Mouse (Mus musculus) c-Kit-positive CD71-positive TER-119-negative erythroid progenitor cells, embryonic 14.5 days (primary cell): ENCODE measurements around the gene Nrxn1.
"Not testable (repeated sequence)": the region's sequence is repeated elsewhere in the genome, so short reads cannot be mapped to it uniquely, and the experiment has no call there.

ENCODE experiments used
- DNase-seq: peaks from one replicate; pipeline ENCODE4 v3.0.0-alpha.2; 2013; ENCODE audit warnings: low read depth

The Nrxn1 gene

DNA sequence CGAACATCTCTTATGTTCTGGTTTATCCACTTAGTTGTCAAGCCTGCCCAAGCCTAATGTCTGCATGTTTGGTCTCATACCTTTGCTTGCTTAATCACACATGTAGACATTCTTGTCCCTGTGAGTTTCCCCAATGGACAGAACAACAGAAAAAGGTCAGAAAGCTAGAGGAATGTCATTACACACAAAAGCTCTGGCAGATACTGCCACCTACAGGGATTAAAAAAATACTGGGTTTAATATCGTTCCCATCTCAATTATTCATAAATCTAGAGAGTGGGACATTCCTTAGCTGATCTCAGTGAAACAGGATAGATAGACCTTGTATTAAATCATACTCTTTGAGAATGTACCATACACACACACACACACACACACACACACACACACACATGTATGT, 823.7 kb downstream of the Nrxn1 start:
- no peak for DNase-seq

DNA sequence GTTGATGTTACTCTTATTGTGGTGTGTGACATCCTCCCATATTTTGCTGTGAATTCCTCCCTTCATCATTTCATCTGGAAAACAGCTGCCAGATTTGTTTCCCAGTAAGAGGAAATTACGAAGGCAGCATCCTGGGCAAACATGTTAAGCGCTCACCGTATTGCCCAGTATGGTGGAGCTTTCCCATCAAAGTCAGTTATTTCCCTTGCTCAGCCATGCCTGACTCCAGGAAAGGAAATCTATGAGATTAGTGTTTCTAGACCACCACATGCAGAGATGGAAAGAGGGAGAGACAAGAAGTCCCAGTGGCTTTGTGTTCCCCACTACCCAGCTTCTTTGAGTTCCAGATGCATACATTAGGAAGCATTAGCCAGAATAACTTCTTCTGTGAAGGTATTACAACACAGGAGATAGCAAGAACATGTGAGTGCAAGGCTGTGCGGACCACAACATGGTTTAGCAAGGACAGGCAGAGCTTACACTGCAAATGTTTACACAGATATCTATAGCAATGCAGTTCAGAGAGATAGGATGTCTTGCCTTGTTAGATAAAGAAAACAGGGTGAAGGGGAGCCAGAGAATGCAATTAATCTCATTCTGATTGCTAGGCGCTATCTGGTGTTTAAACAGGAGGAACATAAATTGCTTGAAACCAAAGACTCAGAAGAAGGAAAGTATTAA, 839.3 kb downstream of the Nrxn1 start:
- no peak for DNase-seq

DNA sequence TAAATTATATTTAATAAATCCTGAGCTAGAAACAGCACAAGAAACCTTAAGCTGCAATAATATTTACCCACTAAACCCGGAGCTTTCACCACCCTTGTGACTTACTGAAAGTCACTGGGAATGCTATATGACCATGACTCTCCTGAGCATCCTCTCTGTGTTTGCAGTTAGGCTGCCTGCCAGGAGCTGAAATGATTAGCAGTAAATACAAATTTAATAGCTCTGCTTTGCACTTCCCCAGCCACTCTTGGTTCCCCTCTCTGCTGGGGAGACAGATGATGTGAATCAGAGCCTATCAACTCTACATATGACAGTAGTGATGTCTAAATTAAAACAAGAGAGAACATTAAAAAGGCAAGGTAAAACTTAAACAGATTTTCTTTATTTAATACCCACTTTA, 840.7 kb downstream of the Nrxn1 start:
- no peak for DNase-seq

DNA sequence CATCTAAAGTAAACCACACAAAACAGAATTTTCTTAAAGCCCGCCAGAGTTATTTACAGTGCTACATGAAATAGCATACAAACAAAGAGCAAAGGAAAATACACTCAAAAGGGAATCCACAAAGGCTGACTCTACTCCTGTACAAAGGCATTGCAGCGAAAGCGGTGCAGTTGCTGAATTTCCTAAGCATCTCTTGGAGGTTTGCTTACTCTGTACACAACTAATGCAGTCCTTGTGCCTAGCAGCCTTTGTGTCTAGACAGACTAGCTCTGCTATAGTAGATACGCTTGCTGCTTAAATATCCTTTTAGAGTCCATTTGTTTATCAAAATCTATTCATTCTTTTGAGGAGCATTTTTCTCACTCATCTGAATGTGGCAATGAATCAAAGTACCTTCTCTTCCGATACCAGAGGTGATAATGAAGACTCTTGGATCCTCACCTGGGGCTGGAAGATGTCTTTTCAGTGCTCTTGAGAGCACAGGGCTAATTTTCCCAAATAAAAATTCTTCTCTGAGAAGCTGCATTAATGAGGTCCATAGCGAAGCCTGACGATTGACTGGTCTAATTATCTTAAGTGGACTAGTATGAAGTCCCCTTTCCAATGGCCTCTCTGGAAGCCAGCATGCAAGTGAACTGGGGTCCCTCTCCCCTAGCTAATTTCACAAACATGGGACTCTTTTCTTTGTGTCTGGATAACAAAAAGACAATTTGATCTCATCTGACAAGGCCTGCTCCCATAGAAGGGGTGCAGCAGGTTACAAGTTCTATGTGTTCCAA, 845.6 kb downstream of the Nrxn1 start:
- no peak for DNase-seq

DNA sequence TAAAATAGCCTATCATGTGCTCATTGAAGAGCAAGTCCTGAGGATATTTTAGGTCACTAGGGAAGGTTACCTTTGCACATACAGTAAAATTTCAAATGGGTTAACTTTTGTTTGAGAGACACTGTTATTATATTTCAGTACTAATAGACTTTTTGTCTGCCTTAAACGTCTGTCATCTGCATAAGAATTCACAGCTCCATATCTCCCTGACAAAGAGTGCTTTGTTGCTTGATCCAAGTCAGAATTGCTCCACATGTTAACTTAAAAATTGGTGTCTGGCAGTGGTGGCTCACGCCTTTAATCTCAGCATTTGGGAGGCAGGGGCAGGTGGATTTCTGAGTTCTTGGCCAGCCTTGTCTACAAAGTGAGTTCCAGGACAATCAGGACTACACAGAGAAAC, 848.5 kb downstream of the Nrxn1 start:
- DNase-seq: no peak

DNA sequence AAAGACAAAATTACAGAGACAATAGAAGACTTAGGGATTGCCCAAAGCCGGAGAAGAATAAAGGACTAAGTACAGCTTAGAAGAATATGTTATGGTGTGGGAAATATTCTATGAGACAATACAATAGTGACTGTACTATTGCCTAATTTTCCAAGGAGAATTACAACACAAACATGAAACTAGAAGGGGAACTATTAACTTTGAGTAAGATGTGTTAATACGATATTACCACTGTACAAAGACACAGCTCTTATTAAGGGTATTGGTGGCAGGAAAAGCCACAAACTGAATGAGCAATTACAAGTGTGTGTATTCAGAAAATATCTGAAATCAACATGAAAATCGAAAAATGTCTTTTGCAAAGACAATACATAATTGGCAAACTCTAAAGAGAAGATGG, 853.9 kb downstream of the Nrxn1 start:
- no peak for DNase-seq

DNA sequence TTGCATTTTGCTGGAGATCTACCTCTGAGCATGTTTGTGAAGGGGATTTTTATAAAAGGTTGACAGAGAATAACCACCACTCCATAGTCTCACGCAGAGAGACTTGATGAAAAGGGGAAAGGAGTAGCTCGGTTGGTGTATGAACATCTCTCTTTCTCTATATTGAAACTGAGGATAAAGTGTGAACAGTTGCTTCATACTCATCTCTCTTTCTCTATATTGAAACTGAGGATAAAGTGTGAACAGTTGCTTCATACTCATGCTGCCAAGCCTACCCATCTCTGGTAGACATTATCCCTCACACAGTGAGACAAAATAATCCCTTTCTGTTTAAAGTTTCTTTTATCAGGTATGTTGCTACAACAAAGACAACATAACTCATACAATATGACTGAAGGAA, 854.4 kb downstream of the Nrxn1 start:
- no peak for DNase-seq

DNA sequence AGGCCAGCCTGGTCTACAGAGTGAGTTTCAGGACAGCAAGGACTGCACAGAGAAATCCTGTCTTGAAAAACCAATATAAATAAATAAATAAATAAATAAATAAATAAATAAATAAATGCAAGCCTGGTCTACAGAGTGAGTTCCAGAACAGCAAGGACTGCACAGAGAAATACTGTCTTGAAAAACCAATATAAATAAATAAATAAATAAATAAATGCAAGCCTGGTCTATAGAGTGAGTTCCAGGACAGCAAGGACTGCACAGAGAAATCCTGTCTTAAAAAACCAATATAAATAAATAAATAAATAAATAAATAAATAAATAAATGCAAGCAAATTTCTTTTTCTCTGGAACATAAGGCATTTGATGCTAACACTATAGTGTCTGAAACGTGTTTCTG, 857.2 kb downstream of the Nrxn1 start:
- DNase-seq: not testable (repeated sequence)

DNA sequence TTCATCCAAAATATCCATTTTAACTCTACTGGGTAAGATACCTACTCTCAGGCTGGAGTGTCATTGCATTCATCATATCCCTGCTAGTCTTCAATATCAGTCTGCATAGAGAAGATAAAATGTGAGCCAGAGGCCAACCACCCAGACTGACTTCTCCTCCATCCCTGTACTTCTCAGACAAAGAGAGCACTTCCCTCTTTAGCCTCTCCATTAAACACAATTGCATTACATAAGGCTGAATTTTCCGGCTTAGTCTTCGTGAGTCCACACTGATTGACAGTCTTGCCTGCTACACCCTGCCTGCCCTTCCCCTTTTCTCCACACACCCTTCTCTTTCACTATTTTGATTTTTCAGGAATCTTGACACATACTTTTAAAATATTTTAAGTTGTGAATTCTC, 858.1 kb downstream of the Nrxn1 start:
- no peak for DNase-seq

DNA sequence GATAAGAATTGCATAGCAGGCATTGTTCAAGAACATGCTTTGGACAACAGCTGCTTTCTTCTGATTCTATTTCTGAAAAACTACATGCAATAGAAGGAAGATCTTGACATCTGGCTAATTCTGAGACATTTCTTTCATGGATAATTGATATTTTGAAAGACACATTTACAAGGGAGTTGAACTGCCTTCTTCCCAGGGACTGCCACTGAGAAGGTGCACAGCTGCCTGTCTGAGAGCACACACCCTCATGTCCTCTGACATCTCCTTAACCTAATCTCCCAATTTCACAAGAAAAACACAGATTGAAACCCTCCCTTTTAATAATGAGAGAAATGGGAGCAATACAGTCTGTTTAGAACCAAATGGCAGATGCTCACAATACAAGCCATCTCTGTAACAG, 884.3 kb downstream of the Nrxn1 start:
- DNase-seq: no peak

DNA sequence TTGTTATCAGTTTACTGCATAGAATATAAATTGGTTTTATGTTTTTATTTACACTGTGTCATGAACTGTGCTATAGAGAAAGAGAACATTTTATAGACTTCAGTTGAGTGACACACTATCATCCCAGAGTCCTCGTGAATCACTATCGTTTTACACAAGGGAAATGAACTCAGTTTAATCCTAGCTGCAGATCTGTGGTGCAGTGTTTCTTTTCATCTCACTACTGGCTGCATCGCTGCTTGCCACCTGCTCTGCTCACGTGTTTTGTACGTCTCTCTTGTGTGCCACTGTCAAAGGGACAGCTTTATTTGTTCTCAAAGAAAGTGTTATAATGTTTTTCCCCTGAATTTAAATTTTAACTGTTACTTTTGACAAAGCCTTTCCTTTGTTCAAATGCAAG, 885.3 kb downstream of the Nrxn1 start:
- no peak for DNase-seq

DNA sequence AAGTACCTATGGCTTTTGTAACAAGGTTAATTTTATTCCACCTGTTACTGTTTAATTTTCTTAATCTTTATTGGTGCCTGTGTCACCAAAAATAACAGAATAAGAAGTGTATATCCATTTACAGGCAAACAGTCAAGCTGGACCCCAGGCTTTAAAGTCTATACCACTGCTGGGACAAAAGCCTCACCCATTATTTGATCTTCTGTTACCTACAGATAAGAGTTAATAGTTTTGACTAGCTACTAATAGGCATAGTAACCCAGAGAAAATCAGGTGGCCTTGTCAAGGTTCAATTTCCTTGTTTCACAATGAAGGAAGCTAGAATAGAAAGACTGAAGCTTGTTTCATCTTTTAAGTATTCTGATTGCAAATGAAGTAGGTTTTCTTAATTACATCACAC, 888.9 kb downstream of the Nrxn1 start:
- DNase-seq: no peak

DNA sequence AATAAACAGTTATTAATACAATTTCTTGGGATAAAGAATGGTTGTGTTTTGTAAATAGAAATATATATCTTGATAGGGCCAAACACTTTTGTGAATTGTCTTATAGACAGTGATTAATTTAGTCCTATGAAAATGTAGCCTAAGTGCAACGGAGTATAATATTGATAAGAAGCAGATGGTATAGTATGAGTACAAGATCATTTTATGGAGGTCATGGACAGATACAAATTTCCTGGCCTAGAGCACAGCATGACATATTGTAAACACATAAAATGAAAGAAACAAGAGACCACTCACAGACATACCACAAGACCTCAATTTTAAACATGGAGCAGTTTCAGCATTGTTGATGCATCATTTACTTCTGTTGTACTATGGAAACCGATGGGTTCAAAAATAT, 890.1 kb downstream of the Nrxn1 start:
- no peak for DNase-seq

DNA sequence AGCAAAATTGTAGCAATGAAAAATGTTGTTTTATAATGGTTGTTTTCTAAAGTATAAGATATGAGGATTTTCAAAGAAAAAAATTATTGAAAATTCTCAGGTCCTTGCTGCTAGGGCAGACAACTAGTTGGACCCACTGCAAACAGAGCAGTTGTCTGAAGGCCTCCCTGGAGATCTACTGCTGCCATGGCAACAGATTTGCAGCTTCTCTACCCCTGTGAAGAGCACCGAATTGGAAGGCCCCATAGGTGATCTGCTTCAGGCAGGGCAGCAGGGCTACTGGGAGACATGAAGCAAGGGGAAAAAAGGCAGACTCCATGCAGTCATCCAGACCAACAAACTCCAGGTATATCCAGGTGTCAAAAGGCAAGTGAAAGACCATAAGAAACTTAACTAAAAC, 896.1 kb downstream of the Nrxn1 start:
- no peak for DNase-seq

DNA sequence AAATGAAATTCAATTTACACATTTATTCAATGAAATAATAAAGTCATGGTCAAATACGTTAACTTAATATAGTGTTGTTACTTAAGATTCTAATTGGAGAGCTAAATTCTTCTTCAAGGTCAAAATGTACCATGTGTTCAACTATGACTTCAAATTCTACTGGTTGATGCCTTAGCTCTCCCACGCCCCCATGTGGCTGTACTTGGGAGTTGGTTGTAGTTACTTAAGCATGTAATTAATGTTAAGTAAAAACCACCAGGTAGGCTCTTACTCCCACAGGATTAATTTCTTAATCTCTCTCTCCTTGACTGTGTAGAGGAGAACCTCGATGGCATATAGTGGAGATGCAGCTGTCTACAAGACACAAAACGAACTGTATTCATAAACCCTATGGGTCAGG, 951.3 kb downstream of the Nrxn1 start:
- DNase-seq: no peak

DNA sequence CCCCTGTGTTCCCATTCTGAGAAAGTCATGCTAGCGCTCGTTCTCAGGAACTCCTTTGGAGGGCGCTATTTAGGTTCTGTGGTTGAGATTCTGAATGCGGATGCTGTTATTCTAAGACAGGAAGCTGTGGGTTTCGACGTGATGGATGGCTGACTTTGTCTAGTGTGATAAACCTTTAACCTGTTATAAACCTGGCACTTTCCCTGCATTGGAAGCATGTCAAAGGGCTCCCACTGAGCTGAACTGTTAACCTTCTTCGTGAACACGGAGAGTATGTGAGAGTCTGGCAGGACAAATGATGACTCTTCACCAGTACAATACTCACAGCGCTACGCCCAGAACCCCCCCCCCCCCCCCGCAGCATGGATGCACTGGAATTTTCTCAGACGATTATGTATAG, 962.0 kb downstream of the Nrxn1 start:
- DNase-seq: no peak

DNA sequence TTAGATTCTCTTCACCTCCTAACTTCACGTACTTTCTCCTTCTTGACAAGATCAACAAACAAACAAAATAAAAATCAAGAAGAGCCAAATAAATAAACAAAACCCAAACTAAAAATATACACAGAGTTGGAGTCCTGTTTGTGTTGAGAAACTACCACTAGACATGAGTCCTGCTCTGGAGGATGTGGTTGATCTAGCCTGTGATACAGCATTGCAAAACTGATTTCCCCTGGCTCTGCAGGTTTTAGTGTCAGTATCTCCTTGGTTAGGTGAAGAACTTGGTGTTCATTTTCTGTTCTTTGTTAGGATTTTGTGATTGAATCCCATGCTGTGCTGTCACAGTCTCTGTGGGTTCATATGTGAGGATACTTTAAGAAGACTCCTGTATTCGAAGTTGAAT, 963.7 kb downstream of the Nrxn1 start:
- DNase-seq: no peak

DNA sequence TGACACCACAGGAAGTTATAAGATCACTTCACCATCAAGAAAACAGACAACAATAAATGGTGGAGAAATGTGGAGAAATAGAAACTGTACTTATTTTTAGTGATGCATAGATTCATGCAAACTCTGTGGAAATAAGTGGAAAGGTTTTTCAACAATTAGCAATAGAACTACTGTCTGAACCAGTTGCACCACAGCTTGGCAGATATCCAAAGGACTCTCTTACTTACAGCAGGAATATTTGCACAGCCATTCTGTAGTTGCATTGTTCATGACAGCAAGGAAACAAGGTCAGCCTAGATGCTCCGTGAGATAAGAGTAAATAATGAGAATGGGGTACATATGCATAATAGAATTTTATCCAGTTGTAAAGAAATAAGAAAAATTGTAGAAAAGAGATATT, 965.3 kb downstream of the Nrxn1 start:
- DNase-seq: no peak

DNA sequence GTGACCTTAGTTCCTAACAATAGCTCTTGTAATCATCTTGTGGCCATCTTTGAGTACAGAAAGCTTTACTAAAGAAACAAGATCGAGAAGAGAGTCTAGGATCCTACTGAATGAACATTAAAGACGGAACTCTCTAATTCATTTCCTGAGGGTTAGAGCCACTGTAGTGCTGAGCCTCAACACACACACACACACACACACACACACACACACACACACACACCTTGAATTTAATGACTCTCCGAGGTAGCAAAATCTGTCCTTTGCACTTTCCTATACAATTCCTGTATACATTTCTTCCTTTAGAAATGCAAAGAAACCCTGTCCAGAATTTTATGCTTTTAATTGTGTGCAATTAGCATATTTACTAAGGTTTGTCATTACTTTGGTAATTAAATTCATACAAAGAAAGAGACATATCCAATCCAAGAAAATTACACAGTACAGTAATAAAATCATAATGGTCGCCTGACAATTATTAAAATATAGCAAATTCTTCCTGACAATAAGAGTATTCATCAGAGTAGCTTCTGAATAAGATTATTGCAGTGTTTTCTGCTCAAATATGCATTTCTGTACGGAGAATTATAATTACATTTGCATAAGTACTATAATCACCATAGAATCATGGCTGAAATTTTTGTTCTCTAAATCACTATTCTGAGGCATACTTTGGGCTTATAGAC, 969.9 kb downstream of the Nrxn1 start:
- no peak for DNase-seq

DNA sequence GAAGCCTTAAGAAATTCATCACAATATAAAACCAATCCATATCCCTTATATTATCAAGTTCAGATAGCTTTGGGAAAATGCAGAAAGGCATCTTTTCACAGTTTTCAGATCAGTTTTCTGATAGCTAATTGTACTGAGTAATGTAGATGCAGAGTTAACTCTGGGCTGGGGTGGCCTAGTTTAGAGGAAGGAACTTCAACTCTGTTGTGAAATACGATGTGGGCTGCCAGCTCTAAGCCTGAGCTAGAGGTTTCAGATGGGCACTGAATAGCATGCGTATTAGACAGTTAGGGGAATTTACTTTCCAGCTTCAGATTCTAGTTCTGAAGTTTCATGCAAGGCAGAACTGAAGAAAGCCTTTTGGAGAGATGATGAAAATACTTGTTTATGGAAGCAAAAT, 976.6 kb downstream of the Nrxn1 start:
- DNase-seq: no peak

DNA sequence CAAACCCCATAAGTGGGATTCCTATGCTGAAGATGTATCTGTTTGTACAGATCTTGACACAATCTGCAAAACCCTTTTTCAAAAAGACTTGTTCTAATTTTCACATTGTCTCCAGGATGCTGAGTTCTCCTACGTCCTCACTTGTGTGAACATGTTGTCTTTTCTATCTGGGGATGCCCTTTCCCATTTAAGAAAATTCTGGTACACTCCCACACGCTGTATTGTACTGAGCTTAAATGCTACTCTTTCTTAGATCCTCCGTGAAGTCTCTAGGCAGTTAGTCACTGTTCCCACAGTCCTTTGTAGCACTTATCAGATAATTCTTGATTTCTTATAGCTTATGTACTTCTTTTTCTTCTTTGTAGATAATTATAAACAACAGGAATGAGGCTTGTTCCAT, 997.9 kb downstream of the Nrxn1 start:
- no peak for DNase-seq

DNA sequence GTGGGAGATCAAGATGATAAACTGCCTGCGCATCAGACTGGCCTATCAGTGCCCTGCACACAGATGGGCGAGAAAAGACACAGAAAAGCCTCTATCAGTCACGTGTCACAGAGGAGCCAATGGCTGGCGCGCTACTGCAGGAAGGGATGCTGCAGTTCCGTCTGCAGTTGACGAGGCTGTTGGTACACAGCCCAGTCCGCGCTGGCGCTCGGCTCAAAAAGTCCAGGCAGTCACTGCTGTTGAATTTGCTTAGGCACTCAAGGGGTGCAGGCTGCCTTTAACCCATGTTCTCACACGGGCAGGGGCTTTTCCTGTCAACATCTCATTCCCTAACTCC, 1004.6 kb downstream of the Nrxn1 start:
- no peak for DNase-seq

DNA sequence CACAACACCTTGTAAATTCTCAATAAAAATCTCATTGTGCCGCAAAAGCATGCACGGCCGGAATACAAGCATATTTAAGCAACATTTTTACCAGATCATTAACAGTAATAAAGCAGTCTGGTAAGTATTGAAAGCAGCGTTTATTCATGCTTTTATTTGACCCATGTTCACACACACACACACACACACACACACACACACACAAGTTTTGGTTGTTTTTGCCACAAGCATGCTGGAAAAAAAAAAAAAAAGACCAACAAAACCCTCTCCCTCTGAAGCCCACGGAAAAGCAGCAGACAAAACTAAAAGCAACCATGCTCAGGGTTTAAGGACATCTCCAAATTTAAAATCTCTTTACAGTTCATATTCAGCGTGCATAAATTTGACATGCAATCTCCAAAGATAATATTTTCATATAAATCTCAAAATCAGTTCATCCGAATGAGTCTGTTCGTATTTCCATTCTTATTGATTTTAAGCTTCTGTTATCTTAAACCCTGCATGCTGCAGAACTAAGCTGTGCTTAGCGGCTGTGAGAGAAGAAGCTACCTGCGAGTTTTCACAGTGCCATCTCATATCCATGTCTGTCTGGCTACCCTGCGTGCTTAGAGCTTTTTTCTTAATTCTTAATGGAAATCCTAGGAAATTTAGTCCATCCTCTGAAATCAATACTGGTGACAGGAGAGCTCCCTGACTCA, 1005.1 kb downstream of the Nrxn1 start:
- no peak for DNase-seq
